Mouse (Mus musculus): ENCODE data around the gene Rhbdf2.

Rhbdf2 gene

DNA sequence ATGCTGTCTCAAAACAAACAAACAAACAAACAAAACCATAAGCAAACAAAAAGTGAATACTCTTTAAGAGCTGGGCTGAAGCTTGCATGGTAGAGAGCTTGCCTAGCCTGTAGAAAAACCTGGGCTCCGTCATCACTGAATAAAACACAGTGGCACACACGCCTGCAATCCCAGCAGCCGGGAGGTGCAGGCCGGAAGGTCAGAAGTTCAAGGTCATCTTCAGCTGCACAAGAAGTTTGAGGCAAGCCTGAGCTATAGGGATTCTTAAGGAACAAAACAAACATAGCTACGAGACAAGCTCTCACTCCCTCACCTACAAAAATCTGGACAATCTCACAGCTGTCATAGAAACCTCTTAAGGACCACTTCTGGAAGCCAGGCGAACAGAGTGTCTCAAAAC lies 41.1 kb downstream of the Rhbdf2 start:
- DNase-seq = no peak

DNA sequence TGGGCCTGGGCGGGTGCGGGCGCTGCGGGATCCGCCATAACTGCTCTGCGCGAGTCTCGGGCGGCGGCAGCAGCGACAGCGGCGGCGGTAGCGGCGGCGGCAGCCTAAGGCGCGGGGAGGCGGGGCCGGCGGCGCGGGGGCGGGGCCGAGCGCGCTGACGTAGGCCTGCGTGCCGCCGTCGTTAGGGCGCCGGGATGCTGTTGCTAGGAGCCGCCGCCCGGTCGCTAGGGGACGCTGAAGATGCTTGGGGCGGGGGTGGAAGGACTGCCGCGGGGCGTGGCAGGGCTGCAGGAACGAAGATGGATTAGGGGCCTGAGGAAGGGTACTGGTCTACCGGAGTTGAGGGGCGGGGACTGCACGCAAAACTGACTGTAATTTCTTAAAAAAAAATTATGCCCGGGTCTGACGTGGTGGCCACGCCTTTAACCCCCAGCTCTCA lies 45.4 kb downstream of the Rhbdf2 start, which contains the start of gene Ube2o:
TSS of gene Ube2o (minus strand) at position 72 of the 439 bp plus-strand sequence.
- peak; percentile 83 to 89 for DNase-seq

DNA sequence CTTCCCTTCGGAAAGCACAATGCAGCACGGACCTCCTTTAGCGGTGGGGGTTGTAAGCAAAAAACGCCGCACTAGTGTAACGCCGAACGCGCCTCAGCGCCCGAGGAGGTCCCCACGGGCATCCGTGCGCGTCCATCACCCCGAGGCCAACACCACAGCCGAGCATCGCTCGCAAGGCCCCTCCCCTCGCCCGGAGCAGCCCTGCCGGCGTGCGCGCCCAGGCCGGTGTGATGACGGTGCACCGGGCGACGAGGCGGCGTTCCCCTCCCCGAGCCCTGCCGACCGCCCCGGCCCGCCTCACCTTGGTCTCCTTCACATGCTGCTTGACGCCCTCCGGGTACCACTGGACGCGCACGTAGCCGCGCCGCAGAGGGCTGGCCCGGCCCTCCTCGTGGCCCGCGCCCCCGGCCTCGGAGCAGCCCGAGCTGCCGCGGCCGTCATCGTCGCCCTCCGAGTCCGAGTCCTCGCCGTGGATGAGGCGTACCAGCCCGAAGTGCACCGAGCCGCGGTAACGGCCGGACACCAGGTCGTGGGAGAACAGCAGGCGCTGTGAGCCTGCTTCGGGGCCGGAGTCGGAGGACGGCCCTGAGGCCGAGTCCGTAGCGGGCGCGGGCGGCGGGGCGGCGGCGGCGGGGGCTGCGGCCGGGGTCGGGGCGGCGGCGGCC lies 46.0 kb downstream of the Rhbdf2 start:
- peak; percentile 61 to 72 for DNase-seq

DNA sequence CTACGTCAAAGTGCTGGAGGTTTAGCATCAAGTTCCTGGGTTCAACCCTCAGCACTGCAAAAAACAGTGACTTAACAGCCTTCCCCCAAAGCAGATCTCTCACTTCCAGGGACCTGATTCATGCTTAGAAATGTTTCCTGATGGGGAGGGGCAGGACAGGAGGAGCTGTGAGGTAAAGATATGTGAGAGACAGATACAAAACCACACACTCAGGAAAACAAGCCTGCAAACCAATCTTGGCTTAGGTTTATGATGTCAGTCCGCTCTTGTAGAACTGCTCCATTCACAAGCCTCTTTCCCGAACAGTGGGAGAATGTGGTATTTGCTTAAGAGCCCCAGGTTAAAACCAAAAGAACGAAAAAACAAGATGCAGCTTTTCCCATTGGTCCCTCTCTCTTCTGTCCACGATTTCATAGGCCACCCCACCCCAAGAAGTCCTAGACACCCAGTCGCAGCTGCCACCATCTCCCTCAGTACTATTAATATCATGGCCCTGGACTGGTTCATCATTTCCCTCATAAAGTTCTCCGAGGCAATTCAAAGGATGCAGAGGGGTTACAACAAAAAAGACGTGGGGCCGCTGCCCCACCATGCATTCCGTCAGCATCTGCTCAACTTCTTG lies 46.7 kb downstream of the Rhbdf2 start:
- no peak for DNase-seq

- no peak for DNase-seq
Measured at GRCm38 (mm10) chr11:116579280-116579679, 47.5 kb downstream of the Rhbdf2 start.

DNA sequence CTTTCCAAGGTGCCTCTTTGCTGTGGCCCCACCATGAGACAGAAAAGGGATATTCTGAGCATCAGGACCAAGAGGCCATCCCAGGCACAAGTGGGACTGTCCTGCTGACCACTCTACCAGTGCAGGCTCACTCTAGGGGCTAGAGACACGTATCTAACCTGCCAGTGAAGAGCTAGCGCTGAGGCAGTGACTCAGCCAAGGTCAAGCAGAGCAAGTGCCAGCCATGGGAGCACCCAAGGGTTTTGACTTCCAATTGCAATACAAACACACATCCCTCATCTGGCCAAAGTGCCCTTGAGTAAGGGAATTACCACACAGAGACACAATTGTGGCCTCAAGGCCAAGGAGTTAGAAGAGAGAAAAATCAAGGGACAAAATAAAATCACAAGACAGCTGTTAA lies 51.4 kb downstream of the Rhbdf2 start:
- DNase-seq = no peak

DNA sequence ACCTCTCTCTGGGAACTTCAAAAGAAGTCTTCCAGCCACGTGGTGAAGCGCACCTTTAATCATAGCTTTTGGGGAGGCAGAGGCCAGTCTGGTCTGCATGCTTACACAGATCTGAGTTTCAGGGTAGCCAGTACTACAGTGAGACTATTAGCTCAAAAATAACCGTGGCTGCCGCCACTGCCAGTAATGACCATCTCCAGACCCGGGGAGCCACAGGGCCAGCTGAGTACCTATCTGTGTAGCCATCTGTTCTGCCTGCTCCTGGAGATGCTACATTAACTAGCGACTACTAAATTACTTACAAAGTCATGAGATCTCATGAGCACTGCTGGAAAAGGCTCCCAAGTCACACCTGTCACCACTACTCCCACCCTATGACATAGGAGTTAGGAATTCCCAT lies 51.8 kb downstream of the Rhbdf2 start:
- peak in 1 of 2 experiments; percentile 45 for DNase-seq

DNA sequence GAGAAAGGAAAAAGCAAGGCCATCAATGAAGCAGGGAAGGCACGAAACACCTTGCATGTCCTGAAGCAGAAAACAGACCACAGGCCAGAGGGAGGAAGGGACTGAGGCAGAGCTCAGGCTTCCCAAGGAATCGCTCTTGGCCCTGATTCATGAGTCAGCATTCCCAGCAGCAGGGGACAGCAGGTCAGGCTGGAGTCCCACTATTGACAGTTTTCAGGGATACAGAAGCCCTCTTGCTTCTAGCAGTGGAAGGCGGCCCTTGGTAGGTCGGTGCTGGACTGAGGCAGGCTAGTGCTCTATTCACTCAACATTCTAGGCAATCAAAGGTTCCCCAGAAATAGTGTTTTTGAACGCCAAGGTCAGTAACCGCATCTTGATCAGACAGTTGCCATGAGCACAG lies 52.3 kb downstream of the Rhbdf2 start:
- DNase-seq = peak; percentile 40 to 50

DNA sequence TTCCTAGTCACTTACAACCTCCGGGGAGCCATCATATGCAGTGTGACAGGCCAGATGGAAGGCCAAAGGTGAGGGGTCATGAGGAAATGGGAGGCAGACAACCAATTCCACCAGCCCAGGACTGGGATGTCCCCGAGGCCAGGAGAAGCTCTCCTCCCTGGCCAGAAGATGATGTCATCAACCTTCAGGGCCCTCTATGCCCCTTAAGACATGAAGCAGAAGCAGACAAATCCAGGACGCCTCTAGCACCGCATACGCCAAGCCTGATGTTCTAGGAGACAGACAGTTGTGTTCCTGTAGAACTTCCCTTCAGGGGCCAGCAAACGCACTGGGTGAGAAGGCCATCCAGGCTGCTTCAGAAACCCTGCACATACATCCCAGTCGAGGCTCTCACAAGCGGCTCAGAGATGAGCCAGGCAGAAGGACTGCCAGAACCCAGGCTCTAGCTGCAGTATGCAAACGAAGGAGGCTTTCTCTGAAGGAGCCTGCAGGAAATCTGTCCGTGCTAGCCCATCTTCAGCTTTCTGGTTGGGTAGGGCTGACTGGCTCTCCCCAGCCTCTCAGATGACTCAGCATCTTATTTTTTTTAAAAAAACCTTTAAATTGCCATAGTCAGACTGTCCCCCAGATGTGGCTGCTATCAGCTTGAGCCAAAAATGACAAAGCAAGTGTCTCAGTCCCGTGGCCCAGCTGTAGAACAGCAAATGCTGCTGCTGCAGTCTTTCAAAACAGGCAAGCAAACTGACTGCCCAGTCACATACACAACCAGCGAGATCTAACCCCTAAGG lies 53.9 kb downstream of the Rhbdf2 start:
- no peak for DNase-seq

GRCm38 (mm10) chr11:116571767-116572679 lies 54.8 kb downstream of the Rhbdf2 start:
- DNase-seq = peak; percentile 43 to 56

DNA sequence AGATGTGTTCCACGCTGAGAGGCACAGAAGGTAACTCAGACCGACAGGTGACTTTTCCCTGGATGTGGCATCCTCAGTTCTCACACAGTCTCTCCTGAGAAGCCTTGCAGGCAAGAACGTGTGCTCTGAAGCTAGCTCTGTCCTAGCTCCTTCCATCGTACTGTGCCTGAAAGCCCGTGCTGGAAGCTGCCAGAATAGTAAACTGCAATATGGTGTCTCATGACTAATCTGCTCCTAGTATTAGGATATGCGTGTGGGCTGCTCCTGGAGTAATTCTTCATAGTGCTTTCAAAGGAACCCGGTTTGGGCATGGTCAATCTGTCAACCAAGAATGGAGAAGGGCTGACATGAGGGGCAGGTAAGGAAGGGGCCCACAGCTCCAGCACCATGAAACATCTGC lies 56.0 kb downstream of the Rhbdf2 start:
- no peak for DNase-seq

DNA sequence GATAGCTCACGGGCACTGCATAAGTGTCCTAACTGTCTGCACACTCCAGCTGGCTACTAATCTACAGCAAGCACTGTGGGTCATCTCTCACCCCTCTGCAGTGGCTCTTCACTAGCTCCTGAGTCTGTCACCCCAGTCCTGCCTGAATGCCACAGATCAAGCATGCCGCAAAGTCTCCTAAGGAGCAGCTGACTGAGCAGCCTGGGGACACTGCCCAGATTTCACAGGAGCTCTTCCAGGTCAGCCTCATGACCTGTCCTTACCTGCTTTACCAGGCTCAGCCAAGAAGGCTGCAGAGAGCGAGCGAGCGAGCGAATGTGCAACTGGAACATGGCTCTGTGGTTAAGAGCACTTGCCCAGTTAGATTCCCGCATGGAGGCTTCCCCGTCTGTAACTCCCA lies 59.3 kb downstream of the Rhbdf2 start:
- DNase-seq = no peak

- no peak for DNase-seq
Measured at GRCm38 (mm10) chr11:116565283-116566041, 61.4 kb downstream of the Rhbdf2 start.

DNA sequence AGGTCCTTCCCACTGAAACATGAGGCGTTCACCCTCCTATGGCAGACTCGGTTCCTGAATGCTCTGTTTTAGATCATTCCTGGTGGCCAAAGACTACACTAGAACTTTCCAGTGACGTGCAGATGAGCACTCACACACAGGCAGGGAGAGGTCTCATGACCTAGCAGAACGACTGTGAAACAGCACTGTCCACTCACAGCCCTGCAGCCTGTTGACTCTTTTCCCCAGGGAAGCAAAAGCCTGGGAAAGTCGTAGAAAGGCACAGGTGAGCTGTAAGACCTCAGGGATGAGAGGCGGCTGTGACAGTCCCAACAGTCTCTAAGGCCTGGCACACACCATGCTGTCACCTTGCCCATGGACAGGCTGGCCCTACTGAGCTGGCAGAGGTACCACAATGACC lies 70.5 kb downstream of the Rhbdf2 start:
- DNase-seq = peak in 1 of 2 experiments; percentile 34

GRCm38 (mm10) chr11:116555572-116555971 lies 71.2 kb downstream of the Rhbdf2 start:
- DNase-seq = no peak

DNA sequence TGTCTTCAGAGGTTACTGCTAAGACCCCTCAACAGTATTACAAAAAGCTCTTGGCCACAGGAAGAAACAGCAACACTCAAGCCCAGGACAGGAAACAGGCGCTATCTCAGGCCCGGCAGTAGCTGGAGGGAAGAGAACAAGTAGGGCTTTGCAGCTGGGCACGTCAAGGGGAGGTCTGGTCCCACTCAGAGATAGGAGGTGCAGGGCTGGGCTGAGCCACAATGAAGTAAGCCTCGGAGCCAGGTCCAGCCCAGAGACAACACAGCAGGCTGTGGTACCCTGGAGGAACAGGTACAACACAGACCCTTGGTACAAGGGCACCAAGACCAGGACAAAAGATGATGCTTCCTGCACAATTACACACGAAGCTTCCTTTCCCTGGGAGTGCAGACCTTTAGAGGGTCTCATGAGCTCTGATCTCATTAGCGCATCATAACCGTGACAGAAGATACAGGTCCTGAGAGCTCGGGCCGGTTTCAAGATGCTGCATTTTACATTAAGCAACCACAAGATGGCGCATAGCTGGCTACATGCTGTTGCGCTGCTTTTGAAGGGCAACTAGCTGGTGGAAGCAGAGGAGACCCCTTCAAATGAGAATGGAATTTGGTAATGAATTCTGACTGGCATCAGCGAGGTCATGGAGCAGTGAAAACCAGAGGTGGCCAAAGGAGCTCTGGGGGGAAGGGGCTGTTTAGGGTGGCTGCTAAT lies 72.5 kb downstream of the Rhbdf2 start:
- peak; percentile 46 to 64 for DNase-seq

GRCm38 (mm10) chr11:116552194-116552593 lies 74.6 kb downstream of the Rhbdf2 start:
- no peak for DNase-seq

DNA sequence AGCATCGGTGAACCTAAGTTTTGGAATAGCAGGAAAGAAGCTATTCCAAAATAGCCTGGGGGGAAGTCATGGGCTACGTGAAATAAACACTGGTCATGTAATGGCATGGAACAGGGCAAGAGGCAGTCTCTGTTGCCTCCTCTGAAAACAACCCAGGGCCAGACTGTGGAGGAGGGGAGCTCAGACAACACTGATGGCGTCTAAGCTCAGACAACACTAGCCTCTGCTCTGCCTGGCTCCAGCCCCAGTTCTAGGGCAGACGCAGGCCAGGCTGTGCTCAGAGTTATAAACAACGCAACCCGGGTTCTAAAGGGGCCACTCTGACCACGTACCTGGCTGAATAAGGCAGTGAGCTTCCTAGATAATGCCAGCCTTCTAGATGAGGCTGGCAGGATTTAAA lies 76.1 kb downstream of the Rhbdf2 start:
- no peak for DNase-seq

GRCm38 (mm10) chr11:116549273-116550038 lies 77.4 kb downstream of the Rhbdf2 start:
- no peak for DNase-seq

- no peak for DNase-seq
Measured at GRCm38 (mm10) chr11:116548780-116549179, 78.0 kb downstream of the Rhbdf2 start.
